ENCODE assay signal across 8 mouse cellular contexts in the genomic region with DNA sequence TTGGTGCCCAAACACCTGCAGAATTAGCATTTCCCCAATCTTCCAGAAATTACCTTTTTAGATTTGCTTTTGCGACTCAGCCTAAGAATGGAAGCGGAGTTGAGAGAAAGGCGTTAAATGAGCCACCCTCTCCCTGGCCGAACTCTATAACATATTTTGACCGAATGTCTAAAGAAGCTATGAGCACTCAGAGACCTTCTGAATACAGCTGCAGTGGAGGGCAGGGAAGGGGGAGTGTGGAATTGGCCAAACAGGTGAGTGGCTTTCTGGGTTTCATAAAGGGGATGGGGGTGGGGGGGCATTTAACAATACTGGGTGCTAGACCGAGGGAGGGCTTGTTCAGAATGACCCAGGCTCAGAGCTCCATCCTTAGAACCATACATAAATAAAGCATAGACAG. TPM values are rescaled to one million over a fixed set of nuclear protein-coding genes. Genes with fewer than 3 reads are reported as not detected.
DNase-seq lines count a peak whose midpoint lies in the region; ATAC-seq and TF ChIP-seq lines count a peak whose summit lies in the region.

No protein-coding gene starts in this region.

- no peak for TF ChIP-seq POLR2A in small intestine, adult 2 months (IDR thresholded peaks at IDR 0.05; ENCODE audit: low read depth, low read length)

- H3K4me2 ChIP-seq in lung, embryonic 16.5 days (ENCODE audit: low read depth, low read length): peak overlapping the region; percentile 62
- H3K4me2 ChIP-seq in forebrain, embryonic 12.5 days: peak overlapping the region; percentile 97
- peak overlapping the region; percentile 99 for H3K4me2 ChIP-seq in limb, embryonic 13.5 days (replicated peaks)

- H3K36me3 ChIP-seq in lung, embryonic 16.5 days (ENCODE audit: control insufficient read depth, insufficient read depth, low read length): 0 out of 2 replicates have a peak, but pooled peaks cover under 1% of the 10 kb centered on the region
- peaks cover 3% of the 10 kb centered on the region; the same call in 1 of the 2 replicates for H3K36me3 ChIP-seq in forebrain, embryonic 12.5 days (replicated peaks)
- peaks cover 7% of the 10 kb centered on the region for H3K36me3 ChIP-seq in limb, embryonic 13.5 days
- peaks cover 5% of the 10 kb centered on the region; the same call in 1 of the 2 replicates for H3K36me3 ChIP-seq in small intestine, adult 2 months (ENCODE audit: control insufficient read depth, insufficient read depth, low read length)

- no peak for ATAC-seq in lung, embryonic 16.5 days (ENCODE audit: low read depth)
- no peak for ATAC-seq in forebrain, embryonic 12.5 days (ENCODE audit: low FRiP score)
- ATAC-seq in limb, embryonic 13.5 days (ENCODE audit: low FRiP score, low read depth): no peak

- WGBS in lung, embryonic 16.5 days: 6% methylated on average over 6 of the region's 6 CpGs
- 2% methylated on average over 6 of the region's 6 CpGs for WGBS in forebrain, embryonic 12.5 days
- 7% methylated on average over 6 of the region's 6 CpGs for WGBS in limb, embryonic 13.5 days
- WGBS in small intestine, adult 2 months: 24% methylated on average over 6 of the region's 6 CpGs

- H3K27me3 ChIP-seq in lung, embryonic 16.5 days (ENCODE audit: control insufficient read depth, insufficient read depth, low read depth, low read length): no peaks in the 10 kb centered on the region
- no peaks in the 10 kb centered on the region for H3K27me3 ChIP-seq in forebrain, embryonic 12.5 days
- no peaks in the 10 kb centered on the region for H3K27me3 ChIP-seq in limb, embryonic 13.5 days
- H3K27me3 ChIP-seq in small intestine, adult 2 months (ENCODE audit: control insufficient read depth, insufficient read depth, low read length): no peaks in the 10 kb centered on the region

- TF ChIP-seq CTCF in small intestine, adult 2 months (IDR thresholded peaks at IDR 0.05; ENCODE audit: extremely low read depth, insufficient read length, insufficient replicate concordance, low read depth, low read length): no peak

- H3K4me3 ChIP-seq in lung, embryonic 16.5 days (ENCODE audit: low read length): peak overlapping the region; percentile 98
- peak overlapping the region; percentile 93 for H3K4me3 ChIP-seq in forebrain, embryonic 12.5 days (replicated peaks)
- H3K4me3 ChIP-seq in limb, embryonic 13.5 days: peak overlapping the region; percentile 92
- no peak overlapping the region for H3K4me3 ChIP-seq in small intestine, adult 2 months (ENCODE audit: low read depth, low read length)

- DNase-seq in lung, adult 18-20 months: no peak
- no peak for DNase-seq in frontal cortex, postnatal 10 days (ENCODE audit: low spot score in 2 of 2)
- no peak for DNase-seq in spleen, adult 18-20 months
- no peak for DNase-seq in cerebellum, postnatal 36 days

- H3K4me1 ChIP-seq in lung, embryonic 16.5 days (replicated peaks; ENCODE audit: control insufficient read depth, insufficient read depth, low read length): peaks cover 48% of the 10 kb centered on the region
- H3K4me1 ChIP-seq in forebrain, embryonic 12.5 days: peaks cover 70% of the 10 kb centered on the region
- peaks cover 66% of the 10 kb centered on the region for H3K4me1 ChIP-seq in limb, embryonic 13.5 days
- H3K4me1 ChIP-seq in small intestine, adult 2 months (ENCODE audit: control insufficient read depth, insufficient read depth, insufficient read length, low read length): peaks cover 35% of the 10 kb centered on the region

- peak overlapping the region; percentile 100 for H3K27ac ChIP-seq in lung, embryonic 16.5 days (ENCODE audit: low read length)
- peak overlapping the region; percentile 100 for H3K27ac ChIP-seq in forebrain, embryonic 12.5 days
- H3K27ac ChIP-seq in limb, embryonic 13.5 days: peak overlapping the region; percentile 100
- peak overlapping the region; percentile 62 for H3K27ac ChIP-seq in small intestine, adult 2 months (ENCODE audit: insufficient read depth, low read depth, low read length)

- peak overlapping the region; percentile 55 for H3K9ac ChIP-seq in lung, embryonic 16.5 days (ENCODE audit: low read length)
- H3K9ac ChIP-seq in forebrain, embryonic 12.5 days: peak overlapping the region; percentile 36
- H3K9ac ChIP-seq in limb, embryonic 13.5 days: peak overlapping the region; percentile 35; the same call in 1 of the 2 replicates

- H3K9me3 ChIP-seq in lung, embryonic 16.5 days (ENCODE audit: control insufficient read depth, low read length): no peaks in the 10 kb centered on the region
- no peaks in the 10 kb centered on the region for H3K9me3 ChIP-seq in forebrain, embryonic 12.5 days
- H3K9me3 ChIP-seq in limb, embryonic 13.5 days: no peaks in the 10 kb centered on the region

RNA-seq across cellular contexts. Expression of a gene that starts 0.7 kb away (rescaled TPM):
- polyA plus RNA-seq in lung, embryonic 16.5 days (2015; fragmentation: Nextera tagmentation; extraction: Ambion mirVana): 28.8 and 34.2 TPM in 2 replicates
- polyA plus RNA-seq in forebrain, embryonic 12.5 days (2016; fragmentation: Nextera tagmentation; extraction: Ambion mirVana): 74.8 and 81.9 TPM in 2 replicates
- 39.2 and 41.2 TPM in 2 replicates for polyA plus RNA-seq in limb, embryonic 13.5 days (2015; fragmentation: Nextera tagmentation; extraction: Ambion mirVana)
- 17.5 and 30.5 TPM in 2 replicates for polyA plus RNA-seq in small intestine, adult 2 months (2012; rRNA removed)
